Mouse (Mus musculus) T-cell, adult 2 months (primary cell): ENCODE measurements around the gene Tktl1.
A peak's percentile ranks its signal among the peaks of the same experiment; 100 is the strongest.
"Not testable (repeated sequence)": the region's sequence is repeated elsewhere in the genome, so short reads cannot be mapped to it uniquely, and the experiment has no call there.

Source experiments
- DNase-seq: peaks from one replicate; pipeline ENCODE4 v3.0.0; 2022; ENCODE audit warnings: low spot score

Tktl1 gene

DNA sequence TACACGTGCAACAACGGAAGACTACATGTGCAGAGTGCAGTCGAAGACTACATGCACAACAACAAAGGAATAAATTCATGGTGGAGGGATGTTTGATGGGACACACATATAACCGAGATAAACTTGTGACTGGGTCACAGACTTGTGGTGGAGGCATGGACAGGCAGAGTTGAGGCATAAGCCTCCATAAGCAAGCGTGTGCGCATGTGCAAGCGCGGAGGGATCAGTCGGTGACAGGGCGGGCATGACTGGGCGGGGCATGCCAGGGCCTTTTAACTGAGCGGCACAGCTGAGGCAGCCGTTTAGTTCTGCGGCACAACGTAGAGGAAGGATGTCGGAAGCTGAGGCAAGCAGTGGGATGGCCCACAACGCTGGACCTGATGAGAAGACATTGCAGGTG, at the start of gene Tktl1:
Gene Tktl1 (plus strand): TSS at position 301 of the 400 bp plus-strand sequence.
- no peak for DNase-seq

DNA sequence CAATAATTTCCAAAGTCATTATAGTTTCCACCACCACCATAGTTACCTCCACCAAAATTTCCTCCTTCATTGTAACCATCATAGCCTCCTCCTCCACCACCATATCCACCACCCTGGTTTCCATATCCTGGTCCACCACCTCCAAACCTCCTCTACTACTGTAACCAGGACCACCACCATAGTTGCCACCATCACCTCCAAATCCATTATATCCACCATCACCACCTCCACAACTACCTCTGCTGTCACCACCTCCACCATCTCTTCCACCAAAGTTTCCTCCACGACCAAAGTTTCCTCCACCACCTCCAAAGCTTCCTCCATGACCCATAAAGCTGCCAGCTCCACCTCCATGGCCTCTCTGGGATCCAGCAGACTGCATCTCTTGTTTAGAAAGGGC, 41.8 kb upstream of the Tktl1 start, which contains the start of gene Mecp2:
Gene Mecp2 (minus strand): TSS at position 101 of the 400 bp plus-strand sequence.
- DNase-seq = not testable (repeated sequence)

DNA sequence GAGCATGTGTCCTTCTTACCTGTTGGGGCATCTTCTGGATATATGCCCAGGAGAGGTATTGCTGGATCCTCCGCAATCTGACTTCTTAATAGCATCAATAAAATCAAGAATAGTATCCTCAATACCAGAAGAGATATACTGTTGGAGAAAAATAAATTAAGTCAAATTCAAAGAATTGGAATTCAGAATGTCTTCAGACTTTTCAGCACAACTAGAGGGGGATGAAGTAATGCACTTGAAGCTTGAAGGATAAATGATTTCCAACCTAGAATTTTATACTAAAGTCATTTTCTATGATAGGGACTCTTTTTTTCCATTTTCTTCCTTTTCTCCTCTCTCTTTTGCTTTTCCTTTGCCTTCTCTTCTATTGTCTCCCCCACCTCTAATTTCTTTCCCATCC, 9.3 kb upstream of the Tktl1 start, which contains the start of gene Tex28:
Gene Tex28 (minus strand): TSS at position 101 of the 400 bp plus-strand sequence.
- no peak for DNase-seq

DNA sequence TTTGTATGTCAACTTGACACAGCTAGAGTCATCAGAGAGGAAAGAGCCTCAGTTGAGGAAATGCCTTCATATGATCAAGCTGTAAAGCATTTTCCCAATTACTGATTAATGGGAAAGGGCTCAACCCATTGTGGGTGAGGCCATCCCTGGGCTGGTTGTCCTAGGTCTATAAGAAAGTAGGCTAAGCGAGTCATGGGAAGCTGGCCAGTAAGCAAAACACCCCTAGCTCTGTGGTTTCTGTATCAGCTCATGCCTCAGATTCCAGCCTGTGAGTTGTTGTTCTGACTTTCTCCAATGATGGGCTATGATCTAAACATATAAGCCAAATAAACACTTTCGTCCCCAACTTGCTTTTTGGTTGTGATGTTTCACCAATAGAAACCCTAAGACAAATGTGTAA, 26.5 kb downstream of the Tktl1 start:
- DNase-seq = no peak

DNA sequence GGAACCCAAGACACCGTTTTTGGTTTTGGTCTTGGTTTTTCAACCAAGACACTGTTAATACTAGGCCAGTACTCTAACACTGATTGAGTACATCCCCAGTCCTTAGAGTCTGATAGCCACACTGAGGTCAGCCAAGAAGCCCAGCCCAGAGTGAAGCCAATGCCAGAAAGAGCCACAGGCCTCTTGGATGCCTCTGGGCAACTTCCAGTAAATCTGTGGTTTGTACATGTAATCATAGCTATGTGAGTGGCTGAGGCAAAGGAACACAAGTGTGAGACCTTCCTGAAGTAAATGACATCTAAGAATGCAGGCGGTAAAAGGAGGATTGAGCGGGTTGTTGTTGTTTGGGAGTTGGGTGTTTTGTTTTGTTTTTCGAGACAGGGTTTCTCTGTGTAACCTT, 41.4 kb downstream of the Tktl1 start:
- no peak for DNase-seq

DNA sequence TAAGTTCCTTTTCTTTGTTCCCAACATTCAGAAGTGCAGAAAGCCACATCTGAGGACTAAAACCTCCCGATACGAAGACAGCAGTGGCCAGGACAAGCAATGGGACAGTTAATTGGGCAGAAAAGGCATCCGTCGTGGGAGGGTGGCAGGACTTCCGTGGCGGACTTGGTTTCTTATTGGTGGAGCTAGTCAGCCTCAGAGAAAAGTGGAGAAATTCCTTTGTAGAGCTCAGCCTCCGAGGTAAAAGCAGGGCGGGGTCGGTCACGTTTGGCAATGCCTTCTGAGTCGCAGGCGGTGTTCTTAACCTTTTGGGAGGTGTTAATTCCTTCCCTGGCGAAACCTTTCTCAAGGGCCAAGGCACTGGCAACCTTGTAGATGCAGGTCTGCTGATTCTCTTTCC, 42.4 kb downstream of the Tktl1 start:
- DNase-seq = no peak

DNA sequence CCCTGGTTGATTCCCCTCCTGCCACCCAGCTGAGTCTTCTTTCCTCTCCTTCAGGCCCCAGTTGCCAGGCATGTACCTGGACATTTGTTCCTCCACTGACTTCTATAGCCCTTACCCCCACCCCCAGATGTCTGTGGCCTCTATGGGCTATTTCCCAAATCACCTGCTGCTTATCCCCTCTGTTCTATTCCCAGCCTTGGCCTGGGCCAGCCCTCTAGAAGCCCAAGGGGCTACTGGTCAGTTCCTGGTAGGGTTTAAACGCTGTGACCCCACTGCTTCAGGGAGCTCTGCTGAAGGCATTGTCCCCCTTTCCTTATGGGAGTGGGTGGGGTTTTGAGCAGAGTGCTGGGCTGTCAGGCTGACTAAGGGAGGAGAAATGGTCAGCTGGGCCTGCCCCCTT, 43.0 kb downstream of the Tktl1 start:
- DNase-seq = not testable (repeated sequence)

DNA sequence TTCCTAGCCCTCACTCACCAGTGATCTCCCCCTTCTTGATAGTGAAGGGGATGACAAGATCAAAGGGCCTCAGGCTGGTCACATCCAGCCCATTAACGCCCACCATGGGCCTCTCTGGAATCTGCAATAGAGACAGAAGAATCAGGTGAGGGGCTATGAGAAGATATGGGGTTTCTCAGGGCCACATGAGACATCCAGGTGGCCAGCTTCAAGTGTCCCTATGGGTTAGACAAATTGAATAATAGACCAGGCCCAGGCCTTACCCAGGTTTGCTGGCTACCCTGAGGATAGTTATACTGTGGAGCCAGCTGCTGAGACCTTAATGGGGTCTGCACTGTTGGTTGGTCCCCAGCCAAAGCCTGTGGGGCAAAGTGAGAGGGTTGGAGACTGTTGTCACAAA, 53.0 kb downstream of the Tktl1 start:
- no peak for DNase-seq

DNA sequence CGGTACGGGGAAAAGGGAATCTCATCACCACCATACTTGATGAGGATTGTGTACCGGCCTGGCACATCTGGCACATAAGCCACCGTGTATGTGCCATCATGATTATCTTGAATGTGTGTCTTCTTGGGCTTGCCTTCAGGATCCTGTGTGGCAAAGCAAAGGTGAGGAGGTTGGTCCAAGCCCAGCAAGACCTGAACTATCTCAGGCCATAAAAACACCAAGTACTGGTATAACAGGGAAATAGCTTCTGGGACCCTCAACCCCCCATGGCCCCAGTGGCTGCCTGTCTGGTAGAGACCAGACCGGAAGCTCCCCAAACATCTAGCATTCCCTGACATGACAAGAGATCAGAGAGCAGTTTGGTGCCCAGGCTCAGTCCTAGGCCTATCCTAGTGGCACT, 56.1 kb downstream of the Tktl1 start:
- DNase-seq = no peak

DNA sequence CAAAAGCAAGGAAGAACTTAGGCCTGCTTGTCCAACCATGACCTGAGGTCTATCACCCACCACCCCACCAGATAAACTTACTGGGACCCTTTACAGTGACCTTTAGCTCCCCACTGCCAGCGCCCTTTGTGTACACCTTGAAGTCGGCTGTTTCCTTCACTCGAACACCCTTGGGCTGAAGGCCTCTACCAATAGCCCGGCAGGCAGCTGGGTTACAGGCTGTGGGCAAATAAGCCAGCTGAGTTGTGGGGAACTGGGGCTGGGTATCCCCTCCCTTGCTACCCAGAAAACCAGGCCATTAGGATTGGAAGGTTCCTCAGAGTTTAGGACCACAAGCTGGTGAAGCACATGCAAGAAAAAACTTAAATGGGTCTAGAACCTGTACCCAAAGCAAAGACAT, 63.3 kb downstream of the Tktl1 start:
- DNase-seq = no peak

DNA sequence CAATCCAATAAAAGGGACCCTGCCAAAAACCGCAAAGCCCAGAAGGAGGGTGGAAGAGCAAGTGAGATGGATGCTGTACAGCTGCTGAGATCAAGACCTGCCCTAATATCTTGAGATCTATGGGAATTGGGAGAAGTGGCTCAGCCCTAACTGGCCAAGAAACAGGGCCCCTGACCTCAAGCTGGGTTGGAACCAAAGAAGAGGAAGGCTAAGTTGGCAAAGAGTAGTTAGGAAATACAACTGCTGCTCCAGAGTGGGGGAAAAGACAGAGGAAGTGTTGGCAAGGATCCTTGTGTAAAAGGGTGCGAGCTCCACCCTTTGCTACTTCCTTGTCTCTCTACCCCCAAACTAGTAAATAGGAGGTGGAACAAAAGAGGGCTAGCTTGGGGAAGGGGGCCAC, 66.3 kb downstream of the Tktl1 start:
- DNase-seq = no peak

DNA sequence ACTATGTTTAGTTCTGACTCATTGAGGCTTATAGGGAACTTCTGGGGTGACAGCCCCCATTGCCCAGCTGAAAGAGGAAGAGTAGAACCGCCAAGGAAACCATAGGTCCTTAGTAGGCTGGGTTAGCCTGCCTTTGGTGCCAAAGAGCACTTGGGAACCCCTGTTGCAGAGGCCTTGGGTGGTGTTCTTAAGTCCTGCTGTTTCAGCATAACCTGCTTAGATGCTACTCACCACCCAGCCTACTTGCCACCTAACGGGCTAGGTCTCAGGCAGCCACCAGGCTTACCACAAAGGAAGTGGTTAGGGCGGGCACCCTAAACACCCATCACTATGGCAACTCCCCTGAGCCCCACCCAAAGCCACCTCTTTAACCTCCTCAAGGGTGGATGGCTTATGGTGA, 66.7 kb downstream of the Tktl1 start:
- DNase-seq = peak; percentile 87

DNA sequence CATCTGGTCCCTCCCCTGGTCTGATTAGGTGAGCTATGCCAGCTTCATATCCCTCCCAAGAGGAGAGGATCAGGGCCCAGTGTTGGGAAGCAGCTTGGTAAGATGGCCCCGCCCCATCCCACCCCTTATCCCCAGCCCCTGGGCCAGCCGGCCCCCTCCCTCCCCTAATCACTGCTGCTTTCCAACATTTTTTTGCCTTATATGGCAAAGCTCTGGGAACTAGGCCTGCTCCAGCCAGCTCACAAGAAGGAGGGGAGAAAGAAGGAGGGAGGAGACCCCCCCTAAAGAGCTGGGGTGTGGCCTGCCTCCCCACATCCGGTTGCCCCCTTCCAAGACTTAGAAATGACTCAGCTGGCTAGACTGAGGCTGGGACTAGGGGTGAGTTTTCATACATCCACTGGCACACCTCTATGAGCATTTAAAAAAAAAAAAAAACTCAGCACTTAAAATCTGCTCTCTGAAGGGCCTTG, 67.6 kb downstream of the Tktl1 start:
- DNase-seq = peak; percentile 45

DNA sequence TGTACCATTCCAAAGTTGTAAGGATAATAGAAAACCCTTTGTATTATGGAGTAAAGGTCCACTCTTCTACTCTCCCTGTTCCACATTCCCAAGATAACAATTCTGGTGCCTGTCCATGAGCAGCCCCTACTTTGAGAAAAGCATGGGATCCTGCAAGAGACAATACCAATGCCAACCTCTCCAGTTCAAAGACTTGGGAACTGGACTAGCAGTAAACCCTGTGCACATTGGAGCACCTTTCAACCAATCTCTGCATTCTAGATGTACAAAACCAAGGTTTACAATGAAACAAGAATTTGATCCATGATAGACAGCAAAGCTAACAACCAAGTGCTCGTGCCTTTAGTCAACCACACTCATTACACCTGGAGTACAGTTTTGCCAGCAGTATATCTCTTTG, 68.0 kb downstream of the Tktl1 start:
- DNase-seq = no peak

DNA sequence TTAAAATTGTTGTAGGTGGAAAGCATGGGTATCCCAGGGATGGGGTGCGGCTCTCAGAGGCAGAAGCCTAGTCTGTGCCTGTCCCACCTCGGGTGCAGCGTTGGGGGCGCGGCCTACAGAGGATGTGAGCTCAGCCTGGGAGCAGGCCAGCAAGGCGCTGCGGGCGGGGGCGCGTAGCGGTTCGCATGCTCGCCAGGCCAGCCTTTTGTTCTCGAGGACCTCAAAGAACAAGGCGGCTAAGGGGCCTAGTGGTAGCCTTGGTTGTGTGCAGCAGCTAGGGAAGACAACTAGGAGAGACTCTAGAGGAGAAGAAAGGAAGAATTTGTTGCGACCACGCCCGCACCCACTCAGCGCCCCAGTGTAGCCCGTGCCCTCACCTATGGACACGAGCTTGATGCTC, 68.6 kb downstream of the Tktl1 start:
- peak; percentile 48 for DNase-seq

DNA sequence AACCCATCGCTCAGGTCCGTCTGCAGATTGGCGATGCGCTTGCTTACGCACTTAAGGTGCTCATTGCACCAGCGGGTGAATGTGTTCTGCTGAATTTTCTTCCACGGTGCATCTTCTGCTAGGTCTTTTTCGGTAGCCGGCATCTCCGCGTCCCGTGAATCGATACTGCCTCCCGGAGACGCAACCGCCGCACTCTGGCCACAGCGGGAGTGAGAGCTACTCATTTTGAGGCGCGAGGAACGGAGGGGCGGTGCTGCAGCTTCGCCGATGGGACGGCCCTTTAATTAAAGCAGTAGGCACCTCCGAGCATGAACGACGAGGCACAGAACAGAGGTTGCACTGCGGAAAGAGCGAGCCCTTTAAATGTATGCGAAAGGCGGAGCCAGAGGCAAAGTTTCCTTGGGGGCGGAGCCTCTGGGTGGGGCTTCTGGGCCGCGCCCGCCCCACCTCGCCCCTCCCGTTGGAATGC, 69.2 kb downstream of the Tktl1 start:
- DNase-seq = peak; percentile 80

DNA sequence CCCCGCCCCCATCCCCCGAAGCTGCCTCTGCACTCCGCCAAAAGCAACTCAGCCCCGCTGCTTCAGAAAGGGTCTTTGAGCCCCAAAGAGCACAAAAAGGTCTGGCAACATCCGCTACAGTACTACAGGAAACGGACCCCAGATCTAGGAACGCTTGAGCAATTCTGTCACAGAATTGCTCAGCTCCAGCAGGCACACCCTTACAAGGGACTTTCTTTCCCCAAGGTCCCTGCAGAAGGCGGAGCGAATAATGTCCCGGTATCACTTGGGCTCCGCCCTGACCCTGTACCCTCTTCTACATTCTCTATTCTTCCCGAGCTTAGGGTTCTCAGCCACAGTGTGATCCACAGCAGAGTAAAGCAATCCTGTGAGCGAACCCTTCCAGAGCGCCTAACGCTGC, 69.6 kb downstream of the Tktl1 start:
- DNase-seq = peak; percentile 11

DNA sequence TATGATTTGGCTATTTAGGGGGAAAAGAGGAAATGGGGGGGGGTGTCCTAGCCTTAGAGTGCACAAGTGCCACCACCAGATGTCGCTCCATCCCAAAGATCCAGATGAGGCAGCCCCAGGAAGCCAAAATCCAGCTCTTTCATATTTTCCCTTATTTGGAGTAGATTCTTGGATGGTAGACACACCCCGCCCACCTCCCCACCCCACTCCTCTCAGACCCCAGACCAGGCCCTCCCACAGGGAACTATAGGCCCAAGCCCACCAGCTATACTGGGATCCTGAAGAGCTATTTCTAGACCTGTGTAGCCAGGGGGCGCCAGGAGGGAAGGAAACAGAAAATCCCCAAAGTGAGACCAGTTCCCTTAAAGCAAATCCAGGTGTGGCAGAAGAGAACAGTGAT, 71.6 kb downstream of the Tktl1 start:
- DNase-seq = peak; percentile 33

DNA sequence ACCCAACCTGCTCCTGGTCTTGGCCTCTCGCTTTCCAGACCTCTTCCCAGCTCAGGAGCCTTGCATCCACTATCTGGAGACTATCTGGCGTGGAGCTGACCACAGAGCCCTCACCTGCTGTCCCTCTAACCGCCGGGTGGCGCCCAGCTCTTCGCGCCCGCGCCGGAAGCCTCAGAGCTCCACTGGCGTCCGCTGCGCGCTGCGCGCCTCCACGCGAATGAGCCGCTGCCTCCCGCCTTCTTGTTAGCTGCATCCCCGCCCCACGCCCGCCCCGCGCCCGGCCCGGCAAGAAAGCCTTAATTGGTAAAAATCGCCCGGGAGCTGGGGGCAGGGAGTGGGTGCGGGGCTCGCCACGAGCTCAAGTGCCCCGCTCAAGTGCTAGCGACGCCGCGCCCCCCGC, 72.6 kb downstream of the Tktl1 start, which contains the start of gene Flna:
Gene Flna (minus strand): TSS at position 206 of the 400 bp plus-strand sequence.
- DNase-seq = peak; percentile 66

DNA sequence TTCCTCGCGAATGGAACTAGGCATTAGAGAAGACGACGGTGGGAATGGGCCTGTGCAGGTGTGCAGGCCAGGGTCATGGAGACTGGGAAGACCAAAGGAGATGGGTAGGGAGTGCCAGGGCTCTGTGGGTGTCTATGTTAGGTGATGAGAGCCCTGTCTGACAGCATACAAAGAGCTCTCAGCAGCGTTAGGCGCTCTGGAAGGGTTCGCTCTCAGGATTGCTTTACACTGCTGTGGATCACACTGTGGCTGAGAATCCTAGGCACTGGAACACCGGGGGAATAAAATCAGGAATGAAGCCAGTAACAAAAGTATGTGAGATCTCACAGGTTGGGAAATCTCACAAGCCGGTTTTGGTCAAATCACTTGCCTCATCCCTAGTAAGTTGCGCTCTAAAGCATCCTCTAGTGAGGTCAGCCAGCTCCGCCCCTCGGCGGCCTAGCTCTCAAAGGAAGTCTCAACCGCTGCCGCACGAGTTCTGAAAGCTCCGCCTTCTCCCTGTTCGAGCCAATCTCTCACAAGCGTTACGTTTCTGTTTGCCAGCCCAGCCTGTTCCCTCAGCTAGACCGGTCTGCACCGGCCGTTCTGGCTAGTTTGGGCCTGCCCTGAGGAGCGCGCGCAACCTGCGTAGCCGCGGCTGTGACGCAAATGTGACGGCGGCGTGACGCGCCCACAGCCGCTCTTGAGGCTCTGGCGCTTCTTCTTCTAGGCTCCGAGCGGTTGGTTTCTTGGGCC, 77.3 kb downstream of the Tktl1 start, which contains the start of gene Emd:
Gene Emd (plus strand): TSS at position 535 of the 735 bp plus-strand sequence.
- DNase-seq = peak; percentile 95

DNA sequence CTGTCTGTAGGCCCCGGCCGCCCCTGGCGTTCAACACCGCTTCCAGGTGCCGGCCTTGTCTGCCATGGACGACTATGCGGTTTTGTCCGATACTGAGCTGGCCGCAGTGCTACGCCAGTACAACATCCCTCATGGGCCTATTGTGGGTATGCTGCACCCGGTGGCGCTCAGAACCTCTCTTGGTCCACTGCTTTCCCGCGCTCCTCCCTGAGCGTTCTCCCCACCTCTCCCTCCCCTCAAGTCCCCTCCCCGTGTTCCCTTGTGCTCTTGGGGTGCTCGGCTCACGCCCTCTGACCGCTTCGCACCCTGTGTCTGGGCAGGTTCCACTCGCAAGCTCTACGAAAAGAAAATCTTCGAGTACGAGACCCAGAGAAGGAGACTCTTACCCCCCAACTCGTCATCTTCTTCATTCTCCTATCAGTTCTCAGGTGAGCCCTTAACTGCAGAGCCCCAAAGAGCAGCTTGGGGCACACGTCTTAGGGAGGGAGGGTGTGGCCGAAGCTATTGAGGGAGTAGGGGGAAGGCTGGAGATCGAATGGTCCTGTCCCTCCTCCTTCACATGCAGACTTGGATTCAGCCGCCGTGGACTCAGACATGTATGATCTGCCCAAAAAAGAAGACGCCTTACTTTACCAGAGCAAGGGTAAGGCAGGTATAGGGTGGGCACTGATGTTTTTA, 78.0 kb downstream of the Tktl1 start:
- no peak for DNase-seq

DNA sequence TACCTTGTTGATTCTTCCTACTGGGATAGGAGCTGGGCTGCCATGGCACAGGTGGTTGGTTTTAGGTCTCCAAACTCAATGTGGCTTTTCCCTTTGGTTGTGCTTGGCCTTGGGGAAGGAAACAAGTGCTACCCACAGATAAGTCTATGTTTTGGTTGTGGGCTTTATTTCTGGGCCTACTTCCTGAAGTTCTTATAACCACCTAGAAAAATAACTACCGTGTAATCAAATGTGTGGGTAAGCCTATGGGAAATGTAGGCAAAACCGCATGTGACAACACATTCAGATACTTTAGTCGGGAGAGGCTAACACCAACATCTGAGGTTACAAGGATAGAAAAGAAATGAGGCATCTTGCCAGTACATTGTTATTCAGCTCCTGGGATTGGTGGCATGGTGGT, 80.7 kb downstream of the Tktl1 start:
- DNase-seq = no peak
